Mouse (Mus musculus) splenic B cell, adult 2 months (primary cell): ENCODE measurements around the gene Cachd1.

Experiments
- DNase-seq: peaks from one replicate; pipeline ENCODE4 v3.0.0-alpha.2; 2011; ENCODE audit warnings: low read depth, low spot score
- H3K27me3 ChIP-seq: 2 replicates; pipeline ENCODE4 v1.6.1; 2012; ENCODE audit warnings: mild to moderate bottlenecking, low read length, moderate library complexity, mixed read lengths; ENCODE audit not compliant: control insufficient read depth, poor library complexity, insufficient read depth, severe bottlenecking
- H3K36me3 ChIP-seq: 2 replicates; pipeline ENCODE4 v1.6.1; 2012; ENCODE audit warnings: mild to moderate bottlenecking, low read length, moderate library complexity, mixed read lengths; ENCODE audit not compliant: control insufficient read depth, poor library complexity, insufficient read depth, severe bottlenecking

Cachd1 gene

DNA sequence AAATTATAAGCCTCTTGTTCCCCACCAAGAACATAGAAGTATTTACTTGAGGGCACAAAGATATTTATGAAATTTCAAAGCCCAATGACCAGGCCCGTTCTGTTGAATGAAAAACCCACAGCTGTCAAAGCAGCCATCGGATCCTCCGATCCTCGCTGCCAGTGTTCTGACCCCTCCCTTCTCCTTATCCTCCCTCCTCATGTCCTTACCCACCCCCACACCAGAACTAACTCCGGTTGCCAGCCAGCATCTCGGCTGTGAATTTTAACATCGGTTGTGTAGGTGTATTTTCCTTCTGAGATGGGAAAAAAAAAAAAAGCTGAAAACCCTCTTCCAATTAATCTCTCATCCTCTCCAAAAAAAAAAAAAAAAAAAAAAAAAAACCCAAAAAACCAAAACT lies 260.7 kb downstream of the Cachd1 start:
- no peak for DNase-seq

DNA sequence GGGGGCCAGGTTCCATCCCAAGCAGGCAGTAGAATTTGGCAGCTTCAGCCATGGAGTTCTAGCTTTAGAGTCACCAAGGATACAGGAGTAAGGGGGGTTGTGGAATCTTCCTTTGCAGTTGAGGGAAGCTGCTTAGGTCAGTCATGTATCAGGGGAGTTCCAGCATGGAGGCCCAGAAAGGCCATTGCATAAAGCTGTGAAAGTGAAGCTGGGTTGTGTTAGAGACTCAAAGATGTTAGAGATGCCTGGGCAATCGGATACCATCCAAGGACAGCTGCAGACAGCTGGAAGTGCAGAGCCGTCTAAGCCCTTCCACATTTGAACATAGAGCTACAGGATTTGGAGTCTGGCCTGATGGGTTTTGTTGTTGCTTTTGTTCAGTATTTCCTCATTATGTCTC lies 267.2 kb downstream of the Cachd1 start:
- Histone ChIP-seq H3K27me3 (no peaks in the 10 kb centered on the region), H3K36me3 (no peaks in the 10 kb centered on the region)
- no peak for DNase-seq

More for the DNA sequence above, 260.7 kb downstream of the Cachd1 start:
- Histone ChIP-seq H3K27me3 (no peaks in the 10 kb centered on the region), H3K36me3 (no peaks in the 10 kb centered on the region)

DNA sequence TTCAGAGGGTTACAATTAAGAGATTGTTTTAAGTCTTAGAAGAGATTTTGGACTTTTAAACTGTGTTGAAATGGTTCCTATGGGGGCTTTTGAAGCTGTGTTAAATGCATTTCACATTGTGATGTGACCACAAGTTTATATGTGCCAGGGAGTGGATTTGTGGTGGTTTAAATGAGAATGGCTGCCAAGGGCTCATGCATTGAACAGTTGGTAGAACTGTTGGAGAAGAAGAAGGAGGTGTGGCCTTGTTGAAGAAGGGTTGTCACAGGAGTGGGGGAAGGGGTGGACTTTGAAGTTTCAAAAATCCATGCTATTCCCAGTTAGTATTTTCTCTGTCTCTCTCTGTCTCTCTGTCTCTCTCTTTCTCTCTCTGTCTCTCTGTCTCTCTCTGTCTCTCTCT lies 267.7 kb downstream of the Cachd1 start:
- no peak for DNase-seq
- Histone ChIP-seq H3K36me3 (no peaks in the 10 kb centered on the region), H3K27me3 (no peaks in the 10 kb centered on the region)

- H3K36me3 ChIP-seq = no peaks in the 10 kb centered on the region
- DNase-seq = no peak
- H3K27me3 ChIP-seq = no peaks in the 10 kb centered on the region
These were observed 270.1 kb downstream of the Cachd1 start for GRCm38 (mm10) chr4:101046576-101046975.

GRCm38 (mm10) chr4:101062146-101062545 lies 285.7 kb downstream of the Cachd1 start:
- H3K36me3 ChIP-seq = no peaks in the 10 kb centered on the region
- no peaks in the 10 kb centered on the region for H3K27me3 ChIP-seq
- no peak for DNase-seq

GRCm38 (mm10) chr4:101066401-101066800 lies 289.9 kb downstream of the Cachd1 start:
- DNase-seq = no peak
- H3K27me3 ChIP-seq = no peaks in the 10 kb centered on the region
- H3K36me3 ChIP-seq = no peaks in the 10 kb centered on the region

DNA sequence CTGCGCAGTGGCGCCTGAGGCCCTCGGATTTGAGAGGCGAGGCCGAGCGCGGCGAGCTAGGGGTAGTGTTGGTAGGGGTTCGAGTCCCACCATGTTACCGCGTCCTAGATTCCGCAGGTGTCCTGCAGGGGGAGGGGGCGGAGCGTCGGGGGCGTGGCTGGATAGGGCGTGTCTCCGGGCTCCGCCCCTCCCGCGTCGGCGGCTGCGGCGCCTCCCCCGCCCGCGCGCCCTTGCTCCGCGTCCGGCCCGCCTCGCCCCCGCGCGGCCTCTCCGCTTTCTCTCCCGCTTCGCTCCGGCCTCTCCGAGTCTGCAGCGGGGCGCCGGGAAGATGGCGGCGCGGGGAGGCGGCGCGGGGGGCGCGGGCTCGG lies 292.3 kb downstream of the Cachd1 start, which contains the start of gene Raver2:
Gene Raver2, plus strand, starts transcription at position 198 of the 368 bp plus-strand sequence.
- no peaks in the 10 kb centered on the region for H3K36me3 ChIP-seq
- peak; percentile 5 for DNase-seq
- H3K27me3 ChIP-seq = no peaks in the 10 kb centered on the region

DNA sequence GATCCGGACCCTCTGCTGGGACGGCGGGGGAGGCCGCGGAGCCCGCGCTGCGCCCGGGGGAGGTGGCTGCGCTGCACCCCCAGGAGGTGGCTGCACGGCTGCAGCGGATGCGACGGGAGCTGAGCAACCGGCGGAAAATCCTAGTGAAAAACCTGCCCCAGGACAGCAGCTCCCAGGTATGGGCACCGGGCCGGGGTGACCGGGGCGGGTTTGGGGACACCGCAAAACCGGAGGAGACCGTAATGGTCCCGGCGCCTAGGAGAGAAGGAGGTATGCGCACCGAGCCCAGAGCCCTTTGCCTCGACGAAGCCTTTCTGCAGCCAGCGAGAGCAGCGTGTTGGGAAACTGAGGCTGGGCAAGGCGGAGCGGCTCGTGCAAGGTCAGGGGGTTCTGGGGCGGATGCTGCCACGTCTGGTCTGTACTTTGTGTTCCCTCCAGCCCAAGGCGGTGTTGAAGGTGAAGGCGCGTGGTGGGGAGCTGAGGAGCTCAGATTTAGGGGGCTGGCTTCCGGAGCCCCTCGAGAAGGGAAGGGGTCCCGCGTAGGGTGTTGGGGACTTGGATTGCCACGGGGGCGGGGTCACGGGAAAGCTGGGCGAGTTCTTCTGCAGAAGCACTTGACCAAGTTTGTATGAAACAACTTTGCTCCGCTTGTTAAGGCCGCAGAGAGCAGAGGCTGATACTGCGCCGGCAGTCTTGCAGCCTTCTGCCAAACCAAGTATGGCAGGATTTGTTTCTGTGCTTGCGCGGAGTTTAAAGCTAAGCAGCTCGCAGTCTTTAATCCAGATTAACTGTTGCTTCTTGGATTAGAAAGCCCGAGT lies 292.9 kb downstream of the Cachd1 start:
- no peaks in the 10 kb centered on the region for H3K27me3 ChIP-seq
- DNase-seq = no peak
- H3K36me3 ChIP-seq = no peaks in the 10 kb centered on the region

DNA sequence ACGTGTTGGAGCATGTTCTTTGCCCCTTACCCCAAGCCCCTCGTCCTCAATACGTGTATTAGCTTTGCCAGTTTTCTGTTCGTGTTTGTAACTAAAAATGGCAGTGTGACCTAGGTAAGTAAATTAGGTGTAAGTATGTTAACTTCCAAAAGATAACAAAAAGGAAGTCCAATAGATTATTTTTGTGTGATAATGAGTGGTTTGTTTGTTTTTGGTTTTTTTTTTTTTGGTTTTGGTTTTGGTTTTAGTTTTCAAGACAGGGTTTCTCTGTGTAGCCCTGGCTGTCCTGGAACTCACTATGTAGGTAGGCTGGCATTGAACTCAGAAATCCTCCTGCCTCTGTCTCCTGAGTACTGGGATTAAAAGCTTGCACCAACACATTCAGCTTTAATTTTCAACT lies 295.1 kb downstream of the Cachd1 start:
- no peak for DNase-seq
- Histone ChIP-seq H3K36me3 (no peaks in the 10 kb centered on the region), H3K27me3 (no peaks in the 10 kb centered on the region)

- no peak for DNase-seq
- H3K27me3 ChIP-seq = no peaks in the 10 kb centered on the region
- no peaks in the 10 kb centered on the region for H3K36me3 ChIP-seq
These were observed 299.9 kb downstream of the Cachd1 start for GRCm38 (mm10) chr4:101076425-101076824.
